Mouse (Mus musculus): ENCODE measurements around the gene Tlr9. TPM values are rescaled to one million over a fixed set of nuclear protein-coding genes. Genes with fewer than 3 reads are reported as not detected.

The Tlr9 gene
- not detected in 2 replicates for polyA plus RNA-seq (2014; fragmentation: Nextera tagmentation; extraction: Ambion mirVana)

DNA sequence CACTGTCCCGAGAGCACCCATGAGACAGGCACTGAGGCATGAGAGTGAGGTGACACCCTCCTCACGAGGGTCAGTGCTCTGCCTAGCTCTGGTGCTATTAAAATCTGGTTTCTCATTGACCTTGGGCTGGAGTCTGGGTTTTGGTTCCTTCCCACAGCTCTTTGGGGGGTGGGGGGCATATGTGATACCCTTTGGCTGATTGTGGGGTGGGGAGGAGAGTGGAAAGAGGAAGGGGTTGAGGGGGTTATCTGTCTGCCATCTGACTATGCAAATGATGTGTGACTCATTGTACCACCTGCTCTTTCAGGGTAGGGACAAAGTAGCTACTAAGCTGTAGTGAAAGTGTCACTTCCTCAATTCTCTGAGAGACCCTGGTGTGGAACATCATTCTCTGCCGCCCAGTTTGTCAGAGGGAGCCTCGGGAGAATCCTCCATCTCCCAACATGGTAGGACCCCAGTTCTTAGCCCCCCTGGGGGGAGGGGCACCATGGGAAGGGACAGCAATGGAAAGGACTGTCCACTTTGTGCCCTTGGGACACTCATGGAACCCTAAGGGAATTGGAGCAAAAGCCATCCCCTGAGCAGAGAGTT lies at the start of gene Tlr9:
Gene Tlr9, plus strand, starts transcription at position 338 of the 591 bp plus-strand sequence.
- WGBS: 82% methylated on average over 4 of the region's 4 CpGs
- Histone ChIP-seq H3K4me1 (replicated peaks; ENCODE audit: control insufficient read depth, insufficient read depth, low read length) (peaks cover 8% of the 10 kb centered on the region; the same call in 1 of the 2 replicates), H3K9ac (ENCODE audit: low read length) (no peak within 1 kb of the TSS), H3K27me3 (ENCODE audit: control insufficient read depth, insufficient read depth, low read length) (peaks cover 9% of the 10 kb centered on the region), H3K4me2 (ENCODE audit: low read depth, low read length, severe bottlenecking) (no peak within 1 kb of the TSS), H3K9me3 (ENCODE audit: control insufficient read depth, low read length) (no peaks in the 10 kb centered on the region), H3K36me3 (ENCODE audit: control insufficient read depth, insufficient read depth, low read length) (no peaks in the 10 kb centered on the region), H3K27ac (ENCODE audit: low read depth, low read length) (no peak within 1 kb of the TSS), H3K4me3 (ENCODE audit: low read depth, low read length) (no peak within 1 kb of the TSS)
- ATAC-seq (replicated peaks; ENCODE audit: low FRiP score) (no peak), DNase-seq (ENCODE audit: low spot score) (no peak)

DNA sequence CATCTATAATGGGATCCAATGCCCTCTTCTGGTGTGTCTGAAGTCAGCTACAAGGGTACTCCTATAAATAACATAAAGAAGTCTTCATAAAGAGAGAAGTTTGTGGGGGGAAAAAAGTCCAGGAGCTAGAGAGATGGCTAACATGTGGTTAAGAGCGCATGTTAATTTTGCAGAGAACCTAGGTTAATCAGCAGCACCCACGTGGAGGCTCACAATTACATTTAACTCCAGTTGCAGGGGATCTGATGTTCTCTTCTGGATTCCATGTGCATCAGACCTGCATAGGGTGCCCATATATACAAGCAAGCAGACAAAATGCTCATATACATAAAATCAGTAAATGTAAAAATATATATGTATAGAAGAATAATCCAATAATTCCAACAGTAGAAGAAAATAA lies 49.0 kb upstream of the Tlr9 start:
- Histone ChIP-seq H3K9me3 (ENCODE audit: control insufficient read depth, low read length) (no peaks in the 10 kb centered on the region), H3K4me2 (ENCODE audit: low read depth, low read length, severe bottlenecking) (peak overlapping the region; percentile 81; the same call in 1 of the 2 replicates), H3K27ac (ENCODE audit: low read depth, low read length) (no peak overlapping the region), H3K9ac (ENCODE audit: low read length) (no peak overlapping the region), H3K4me1 (replicated peaks; ENCODE audit: control insufficient read depth, insufficient read depth, low read length) (peaks cover 9% of the 10 kb centered on the region; the same call in 1 of the 2 replicates), H3K27me3 (ENCODE audit: control insufficient read depth, insufficient read depth, low read length) (no peaks in the 10 kb centered on the region), H3K4me3 (ENCODE audit: low read depth, low read length) (peak overlapping the region; percentile 93; the same call in 1 of the 2 replicates), H3K36me3 (ENCODE audit: control insufficient read depth, insufficient read depth, low read length) (no peaks in the 10 kb centered on the region; the same call in 1 of the 2 replicates)
- ATAC-seq (replicated peaks; ENCODE audit: low FRiP score) (no peak), DNase-seq (ENCODE audit: low spot score) (no peak)
- 81% methylated on average over 2 of the region's 2 CpGs for whole genome bisulfite sequencing

DNA sequence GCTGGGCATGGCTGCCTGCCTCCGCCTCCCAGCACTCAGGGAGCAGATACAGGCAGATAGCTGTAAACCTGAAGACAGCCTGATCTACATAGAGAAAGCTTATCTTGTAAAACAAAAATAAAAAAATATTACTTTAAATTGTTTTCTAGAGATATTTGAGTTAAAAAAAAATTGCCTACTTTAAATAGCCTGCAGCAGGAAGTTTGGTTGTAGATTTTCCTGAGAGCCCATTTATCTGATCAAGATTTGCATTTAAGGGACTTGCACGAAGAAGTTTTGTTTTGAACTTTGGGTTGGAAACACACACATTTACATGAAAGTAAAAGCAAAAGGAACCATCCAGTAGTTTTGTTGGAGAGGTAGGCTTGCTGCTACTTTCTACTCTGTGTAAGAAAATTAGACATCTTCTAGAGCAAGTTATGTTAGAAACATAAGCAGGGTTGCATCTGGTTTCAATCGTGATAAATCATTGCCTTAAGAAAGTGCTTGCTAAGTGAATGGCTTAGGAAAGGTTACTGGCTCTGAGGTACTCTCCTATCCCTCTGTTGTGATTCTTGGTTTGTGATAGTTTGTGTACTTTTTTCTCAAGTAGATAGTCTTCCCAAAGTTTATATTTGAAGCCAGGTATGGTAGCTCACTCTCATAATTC lies 46.7 kb upstream of the Tlr9 start:
- WGBS: 86% methylated on average over 3 of the region's 3 CpGs
- DNase-seq (ENCODE audit: low spot score): no peak
- Histone ChIP-seq H3K4me2 (ENCODE audit: low read depth, low read length, severe bottlenecking) (no peak overlapping the region), H3K9ac (ENCODE audit: low read length) (no peak overlapping the region), H3K4me1 (replicated peaks; ENCODE audit: control insufficient read depth, insufficient read depth, low read length) (peaks cover 6% of the 10 kb centered on the region; the same call in 1 of the 2 replicates), H3K4me3 (ENCODE audit: low read depth, low read length) (no peak overlapping the region), H3K9me3 (ENCODE audit: control insufficient read depth, low read length) (no peaks in the 10 kb centered on the region), H3K36me3 (ENCODE audit: control insufficient read depth, insufficient read depth, low read length) (peaks cover 3% of the 10 kb centered on the region; the same call in 1 of the 2 replicates), H3K27ac (ENCODE audit: low read depth, low read length) (no peak overlapping the region), H3K27me3 (ENCODE audit: control insufficient read depth, insufficient read depth, low read length) (no peaks in the 10 kb centered on the region)
- no peak for ATAC-seq (replicated peaks; ENCODE audit: low FRiP score)

GRCm38 (mm10) chr9:106176769-106177168 lies 45.6 kb upstream of the Tlr9 start:
- no peaks in the 10 kb centered on the region for H3K27me3 ChIP-seq (ENCODE audit: control insufficient read depth, insufficient read depth, low read length)
- peaks cover 6% of the 10 kb centered on the region; the same call in 1 of the 2 replicates for H3K4me1 ChIP-seq (replicated peaks; ENCODE audit: control insufficient read depth, insufficient read depth, low read length)
- ATAC-seq (replicated peaks; ENCODE audit: low FRiP score) (no peak), DNase-seq (ENCODE audit: low spot score) (no peak)
- H3K4me3 ChIP-seq (ENCODE audit: low read depth, low read length): no peak overlapping the region
- WGBS: 90% methylated on average over 5 of the region's 5 CpGs
- H3K27ac ChIP-seq (ENCODE audit: low read depth, low read length): no peak overlapping the region
- no peaks in the 10 kb centered on the region for H3K9me3 ChIP-seq (ENCODE audit: control insufficient read depth, low read length)
- H3K9ac ChIP-seq (ENCODE audit: low read length): no peak overlapping the region
- H3K4me2 ChIP-seq (ENCODE audit: low read depth, low read length, severe bottlenecking): no peak overlapping the region
- H3K36me3 ChIP-seq (ENCODE audit: control insufficient read depth, insufficient read depth, low read length): peaks cover 12% of the 10 kb centered on the region; the same call in 1 of the 2 replicates

DNA sequence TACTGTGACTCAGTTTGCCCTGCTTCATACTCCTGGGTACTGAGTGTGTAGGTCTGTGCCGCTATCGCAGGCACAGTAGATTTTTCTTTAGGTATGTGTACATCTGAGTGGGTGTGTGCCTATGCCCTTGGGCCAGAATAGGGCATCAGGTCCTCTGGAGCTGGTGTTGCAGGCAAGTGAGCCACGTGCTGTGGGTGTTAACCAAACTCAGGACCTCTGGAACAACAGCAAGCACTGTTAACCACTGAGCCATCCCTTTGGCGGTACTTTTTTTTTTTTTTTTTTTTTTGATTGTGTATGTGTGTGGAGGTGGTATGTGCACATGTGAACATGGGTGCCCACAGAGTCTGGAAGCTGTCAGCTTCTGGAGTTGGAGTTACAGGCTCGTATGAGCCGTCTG lies 44.6 kb upstream of the Tlr9 start:
- DNase-seq (ENCODE audit: low spot score): no peak
- no peaks in the 10 kb centered on the region for H3K27me3 ChIP-seq (ENCODE audit: control insufficient read depth, insufficient read depth, low read length)
- H3K9me3 ChIP-seq (ENCODE audit: control insufficient read depth, low read length): no peaks in the 10 kb centered on the region
- peaks cover 6% of the 10 kb centered on the region; the same call in 1 of the 2 replicates for H3K4me1 ChIP-seq (replicated peaks; ENCODE audit: control insufficient read depth, insufficient read depth, low read length)
- H3K27ac ChIP-seq (ENCODE audit: low read depth, low read length): no peak overlapping the region
- H3K36me3 ChIP-seq (ENCODE audit: control insufficient read depth, insufficient read depth, low read length): peaks cover 13% of the 10 kb centered on the region; the same call in 1 of the 2 replicates
- WGBS: 95% methylated on average over 6 of the region's 6 CpGs
- no peak overlapping the region for H3K9ac ChIP-seq (ENCODE audit: low read length)
- H3K4me2 ChIP-seq (ENCODE audit: low read depth, low read length, severe bottlenecking): no peak overlapping the region
- ATAC-seq (replicated peaks; ENCODE audit: low FRiP score): no peak
- H3K4me3 ChIP-seq (ENCODE audit: low read depth, low read length): no peak overlapping the region

DNA sequence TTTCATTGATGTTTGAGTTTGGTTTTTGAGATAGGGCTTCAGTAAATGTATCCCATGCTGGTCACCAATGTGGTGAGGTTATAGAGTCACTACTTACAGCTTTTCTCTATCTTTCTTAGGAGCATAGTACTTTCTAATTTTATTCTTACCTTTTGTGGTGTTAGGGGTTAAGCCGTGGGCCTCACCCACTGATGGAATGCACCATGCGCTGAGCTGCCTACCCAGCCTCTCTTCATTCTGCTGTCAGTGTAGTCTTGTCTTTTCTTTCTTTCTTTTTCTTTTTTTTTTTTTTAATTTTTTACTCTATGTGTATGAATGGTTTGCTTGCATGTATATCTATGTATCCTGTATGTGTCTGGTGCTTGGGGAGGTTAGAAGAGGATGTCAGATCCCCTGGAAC lies 42.9 kb upstream of the Tlr9 start:
- Histone ChIP-seq H3K36me3 (ENCODE audit: control insufficient read depth, insufficient read depth, low read length) (peaks cover 18% of the 10 kb centered on the region), H3K27ac (ENCODE audit: low read depth, low read length) (no peak overlapping the region), H3K27me3 (ENCODE audit: control insufficient read depth, insufficient read depth, low read length) (no peaks in the 10 kb centered on the region), H3K9me3 (ENCODE audit: control insufficient read depth, low read length) (no peaks in the 10 kb centered on the region), H3K4me3 (ENCODE audit: low read depth, low read length) (no peak overlapping the region), H3K9ac (ENCODE audit: low read length) (no peak overlapping the region), H3K4me1 (replicated peaks; ENCODE audit: control insufficient read depth, insufficient read depth, low read length) (no peaks in the 10 kb centered on the region), H3K4me2 (ENCODE audit: low read depth, low read length, severe bottlenecking) (no peak overlapping the region)
- 89% methylated on average over 2 of the region's 2 CpGs for WGBS
- ATAC-seq (replicated peaks; ENCODE audit: low FRiP score) (no peak), DNase-seq (ENCODE audit: low spot score) (no peak)

GRCm38 (mm10) chr9:106179964-106180363 lies 42.4 kb upstream of the Tlr9 start:
- Histone ChIP-seq H3K9me3 (ENCODE audit: control insufficient read depth, low read length) (no peaks in the 10 kb centered on the region), H3K36me3 (ENCODE audit: control insufficient read depth, insufficient read depth, low read length) (peaks cover 22% of the 10 kb centered on the region), H3K27me3 (ENCODE audit: control insufficient read depth, insufficient read depth, low read length) (no peaks in the 10 kb centered on the region), H3K4me3 (ENCODE audit: low read depth, low read length) (no peak overlapping the region), H3K9ac (ENCODE audit: low read length) (no peak overlapping the region), H3K4me1 (replicated peaks; ENCODE audit: control insufficient read depth, insufficient read depth, low read length) (no peaks in the 10 kb centered on the region), H3K27ac (ENCODE audit: low read depth, low read length) (no peak overlapping the region), H3K4me2 (ENCODE audit: low read depth, low read length, severe bottlenecking) (no peak overlapping the region)
- 90% methylated on average over 3 of the region's 3 CpGs for WGBS
- ATAC-seq (replicated peaks; ENCODE audit: low FRiP score) (no peak), DNase-seq (ENCODE audit: low spot score) (no peak)

DNA sequence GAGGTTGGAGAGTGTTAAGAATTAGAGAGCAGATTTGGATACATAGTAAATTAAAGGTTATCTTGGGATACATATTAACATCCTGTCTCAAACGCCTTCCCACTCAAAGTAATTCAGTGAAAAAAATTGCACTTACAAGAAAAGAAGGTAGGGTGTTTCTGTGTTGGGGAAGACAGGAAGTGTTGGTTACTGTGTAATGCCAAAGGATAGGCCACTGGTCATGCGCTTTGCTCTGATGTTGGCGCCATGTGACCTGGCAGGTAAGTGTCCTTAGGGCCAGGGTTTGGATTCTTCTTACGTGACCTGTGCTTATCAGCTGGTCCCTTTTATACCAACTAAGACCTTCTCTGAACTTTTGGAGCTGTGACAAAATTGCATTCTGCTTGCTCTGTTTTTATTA lies 40.3 kb upstream of the Tlr9 start:
- H3K27ac ChIP-seq (ENCODE audit: low read depth, low read length): no peak overlapping the region
- no peak overlapping the region for H3K4me2 ChIP-seq (ENCODE audit: low read depth, low read length, severe bottlenecking)
- DNase-seq (ENCODE audit: low spot score) (no peak), ATAC-seq (replicated peaks; ENCODE audit: low FRiP score) (no peak)
- 94% methylated on average over 4 of the region's 4 CpGs for WGBS
- H3K4me3 ChIP-seq (ENCODE audit: low read depth, low read length): no peak overlapping the region
- H3K9me3 ChIP-seq (ENCODE audit: control insufficient read depth, low read length): no peaks in the 10 kb centered on the region
- no peaks in the 10 kb centered on the region for H3K4me1 ChIP-seq (replicated peaks; ENCODE audit: control insufficient read depth, insufficient read depth, low read length)
- no peak overlapping the region for H3K9ac ChIP-seq (ENCODE audit: low read length)
- no peaks in the 10 kb centered on the region for H3K27me3 ChIP-seq (ENCODE audit: control insufficient read depth, insufficient read depth, low read length)
- H3K36me3 ChIP-seq (ENCODE audit: control insufficient read depth, insufficient read depth, low read length): peaks cover 37% of the 10 kb centered on the region

Measured in forebrain, embryonic 11.5 days (tissue).